Mouse (Mus musculus) common myeloid progenitor, adult 5-6 weeks (primary cell): Measurements from ENCODE around the gene Phactr2. TPM values are rescaled to one million over a fixed set of nuclear protein-coding genes. Genes with fewer than 3 reads are reported as not detected.
"Not testable (repeated sequence)": the region's sequence is repeated elsewhere in the genome, so short reads cannot be mapped to it uniquely, and the experiment has no call there.

Experiments used
- ATAC-seq: replicated peaks from 2 replicates; pipeline ENCODE4 v1.8.0; 2016; ENCODE audit warnings: low read depth, mild to moderate bottlenecking, moderate TSS enrichment, inconsistent platforms; ENCODE audit not compliant: poor library complexity, severe bottlenecking
- total RNA-seq: library from RNA; stranded (forward); fragments of 200-1000, 187-1606 nt; gene quantifications from 2 replicates; pipeline ENCODE4 v1.2.3, GENCODE M21; 2017

Gene Phactr2
- 25.9 and 27.6 TPM in 2 replicates for total RNA-seq

- ATAC-seq, result peak; percentile 46
Observed at GRCm38 (mm10) chr10:13473833-13474567, at the start of gene Phactr2. Gene Phactr2, minus strand, starts transcription at chr10:13474412.

GRCm38 (mm10) chr10:13521857-13522256 lies 47.6 kb upstream of the Phactr2 start:
- ATAC-seq, result no peak

- ATAC-seq, result peak; percentile 57
Observed at GRCm38 (mm10) chr10:13502371-13502770, 28.2 kb upstream of the Phactr2 start.

GRCm38 (mm10) chr10:13501533-13501932 lies 27.3 kb upstream of the Phactr2 start:
- not testable (repeated sequence) for ATAC-seq

GRCm38 (mm10) chr10:13500938-13501496 lies 26.8 kb upstream of the Phactr2 start:
- peak; percentile 80 for ATAC-seq

- peak; percentile 28 for ATAC-seq
Observed at GRCm38 (mm10) chr10:13500473-13500872, 26.3 kb upstream of the Phactr2 start.

GRCm38 (mm10) chr10:13499331-13499730 lies 25.1 kb upstream of the Phactr2 start, which contains the start of gene Fuca2:
Gene Fuca2, plus strand, starts transcription at chr10:13499540.
- ATAC-seq, result peak; percentile 52

GRCm38 (mm10) chr10:13496315-13496714 lies 22.1 kb upstream of the Phactr2 start:
- no peak for ATAC-seq

GRCm38 (mm10) chr10:13493978-13494686 lies 19.9 kb upstream of the Phactr2 start:
- ATAC-seq, result no peak

- ATAC-seq, result no peak
Observed at GRCm38 (mm10) chr10:13489671-13490070, 15.5 kb upstream of the Phactr2 start.

GRCm38 (mm10) chr10:13485958-13486357 lies 11.7 kb upstream of the Phactr2 start:
- ATAC-seq, result no peak

- ATAC-seq, result no peak
Observed at GRCm38 (mm10) chr10:13479341-13479740, 5.1 kb upstream of the Phactr2 start.

GRCm38 (mm10) chr10:13475121-13475520 lies 909 bp upstream of the Phactr2 start:
- ATAC-seq, result no peak

- ATAC-seq, result no peak
Observed at GRCm38 (mm10) chr10:13474568-13474955, 350 bp upstream of the Phactr2 start.

GRCm38 (mm10) chr10:13473287-13473832 lies 852 bp downstream of the Phactr2 start:
- ATAC-seq, result no peak; the same call in 1 of the 2 replicates

- peak; percentile 75 for ATAC-seq
Observed at GRCm38 (mm10) chr10:13470236-13470635, 4.0 kb downstream of the Phactr2 start.

- 0 out of 2 replicates have a peak, but pooled peaks have one; percentile 31 for ATAC-seq
Observed at GRCm38 (mm10) chr10:13468025-13468529, 6.1 kb downstream of the Phactr2 start.

- no peak for ATAC-seq
Observed at GRCm38 (mm10) chr10:13466925-13467324, 7.3 kb downstream of the Phactr2 start.

GRCm38 (mm10) chr10:13464295-13464694 lies 9.9 kb downstream of the Phactr2 start:
- ATAC-seq, result 0 out of 2 replicates have a peak, but pooled peaks have one; percentile 57

GRCm38 (mm10) chr10:13453200-13453990 lies 20.8 kb downstream of the Phactr2 start:
- peak; percentile 76 for ATAC-seq
